Mouse (Mus musculus) thymus, postnatal 4 days (tissue): Measurements from ENCODE around the gene Crocc.

Experiments used
- DNase-seq: peaks from one replicate; pipeline ENCODE4 v3.0.0; 2021

Gene Crocc

DNA sequence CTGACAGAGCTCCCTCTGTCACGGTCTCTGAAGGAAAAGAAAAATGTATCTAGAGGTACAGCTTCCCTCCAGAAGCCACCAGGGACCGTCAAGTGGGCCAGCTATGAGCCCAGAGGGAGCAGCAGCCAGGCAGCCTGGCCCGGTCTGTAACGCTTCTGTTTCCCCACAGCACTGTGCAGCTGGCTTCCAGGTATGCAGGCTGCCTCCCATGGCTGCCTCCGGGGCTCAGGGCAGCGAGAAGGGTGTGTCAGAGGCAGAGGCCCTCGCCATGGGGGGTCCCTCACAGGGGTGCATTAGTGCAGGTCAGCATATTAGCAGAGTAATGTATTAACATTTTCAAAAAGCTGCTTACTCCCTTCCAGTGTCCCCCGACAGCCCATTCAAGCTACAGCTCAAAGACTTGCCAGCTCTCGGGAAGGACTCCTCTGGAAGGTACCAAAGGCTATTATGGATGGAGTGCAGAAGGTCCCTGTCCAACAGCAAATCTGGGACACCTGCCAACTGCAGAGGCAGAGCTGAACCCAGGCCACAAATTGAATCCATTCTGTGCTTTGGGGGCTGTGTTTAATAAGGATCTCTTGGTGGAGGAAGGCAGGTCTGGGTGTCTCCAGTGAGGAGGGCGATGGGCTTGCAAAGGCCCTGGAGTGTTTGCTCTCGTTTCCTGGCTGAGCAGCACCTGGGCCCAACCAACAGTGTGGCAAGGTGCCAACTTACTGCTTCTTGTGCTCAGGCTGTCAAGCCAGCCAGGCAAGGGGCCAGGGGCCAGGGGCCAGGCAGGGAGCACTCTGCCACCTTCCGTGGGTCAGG is 6.6 kb upstream of the Crocc start:
- no peak for DNase-seq

DNA sequence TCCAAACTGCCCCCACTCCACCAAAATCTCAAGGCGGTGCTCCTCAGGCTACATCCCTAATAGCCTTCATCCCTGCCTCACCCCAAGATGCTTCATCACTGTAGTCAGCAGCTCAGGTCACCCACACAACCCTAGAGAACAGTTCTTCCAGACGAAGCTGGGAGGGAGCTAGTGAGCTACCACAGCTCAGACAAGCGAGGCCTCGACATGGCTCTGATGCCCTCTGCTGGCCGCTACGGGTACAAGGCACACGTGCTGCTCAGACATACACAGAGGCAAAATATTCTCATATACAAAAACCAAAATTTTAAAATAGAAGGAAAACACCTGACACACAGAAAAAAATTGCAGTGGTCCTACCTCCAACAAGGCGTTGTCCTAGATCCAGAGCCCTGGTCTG is 4.8 kb upstream of the Crocc start:
- DNase-seq: peak; percentile 92

DNA sequence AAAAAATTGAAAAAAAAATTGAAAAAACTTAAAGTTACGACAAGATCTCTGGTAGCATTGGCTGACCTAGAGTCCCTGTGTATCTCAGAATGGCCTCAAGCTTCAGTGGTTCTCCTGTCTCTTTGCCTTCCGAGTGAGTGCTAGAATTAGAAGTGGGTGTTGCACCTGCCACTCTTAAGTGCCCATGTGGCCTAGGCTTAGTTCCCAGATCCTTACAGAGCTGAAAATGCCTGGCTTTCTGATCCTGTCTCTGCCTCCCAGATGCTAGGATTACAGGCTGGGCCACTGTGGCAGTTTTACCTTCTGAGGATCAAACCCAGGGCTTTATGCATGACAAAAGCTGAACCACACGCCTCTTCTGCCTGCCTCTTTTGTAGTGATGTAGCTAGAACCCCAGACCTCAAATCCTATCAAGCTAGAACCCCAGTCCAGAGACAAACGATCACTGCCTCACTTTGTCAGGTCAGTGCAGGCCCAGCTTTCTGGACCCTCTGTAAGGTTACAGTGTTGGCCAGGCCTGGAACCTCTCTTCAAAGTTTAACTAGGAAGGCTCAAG is 3.8 kb upstream of the Crocc start:
- DNase-seq: no peak

DNA sequence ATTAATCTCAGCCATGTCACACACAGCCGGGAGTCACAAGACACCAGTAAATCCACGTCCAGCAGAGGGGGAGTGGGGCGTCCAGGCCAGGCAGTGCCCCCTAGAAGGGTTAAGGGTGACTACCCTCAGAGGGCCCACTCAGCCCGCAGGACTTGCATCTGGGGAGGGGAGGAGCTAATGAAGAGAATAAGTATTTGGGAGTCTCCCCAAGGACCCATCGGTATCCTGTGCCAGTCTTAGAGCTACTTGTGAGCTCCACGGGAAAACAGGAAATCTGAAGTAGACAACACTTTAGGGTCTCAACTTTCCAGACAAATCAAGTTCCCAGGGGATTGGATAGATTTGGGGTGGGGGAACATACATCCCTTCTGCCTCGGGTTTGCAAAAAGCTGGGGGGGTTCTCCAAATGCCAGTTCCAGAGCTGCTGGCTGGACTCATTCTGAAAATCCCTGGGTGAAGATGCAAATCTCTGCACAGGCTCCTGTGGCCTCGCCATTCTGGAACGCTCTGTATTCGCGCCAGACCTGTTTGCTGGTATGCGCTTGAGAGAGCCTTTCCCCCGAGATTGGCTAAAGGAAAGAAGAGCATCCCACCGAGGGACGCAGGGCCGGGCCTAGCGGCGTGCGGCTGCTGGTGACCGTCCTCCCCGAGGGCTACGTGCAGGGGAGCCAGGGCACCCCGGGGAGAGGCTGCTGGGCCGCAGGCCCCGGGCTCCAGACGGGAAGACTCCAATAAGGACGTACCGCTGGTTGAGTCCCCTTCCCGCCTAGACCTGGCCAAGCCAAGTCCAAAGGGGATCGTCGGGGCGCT is 529 bp downstream of the Crocc start:
- DNase-seq: no peak

DNA sequence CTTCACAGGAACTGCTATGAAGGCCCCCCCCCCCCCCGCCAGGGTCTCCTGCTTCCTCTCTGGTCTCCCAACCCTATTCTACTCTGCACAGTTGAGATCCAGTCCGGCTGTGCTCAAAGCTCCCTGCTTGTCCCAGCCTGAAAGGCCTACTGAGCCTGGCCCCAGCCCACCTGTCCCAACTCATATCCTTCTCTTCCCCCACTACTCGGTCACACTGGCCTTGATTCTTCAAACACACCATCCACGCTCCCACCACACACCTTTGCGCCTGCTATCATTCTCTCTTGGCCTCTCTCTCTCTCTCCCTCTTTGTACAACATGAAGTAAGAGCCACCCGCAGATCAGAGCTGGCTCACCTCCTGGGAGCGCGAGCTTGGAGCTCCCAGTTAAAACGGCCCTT is 1.5 kb downstream of the Crocc start:
- DNase-seq: no peak

DNA sequence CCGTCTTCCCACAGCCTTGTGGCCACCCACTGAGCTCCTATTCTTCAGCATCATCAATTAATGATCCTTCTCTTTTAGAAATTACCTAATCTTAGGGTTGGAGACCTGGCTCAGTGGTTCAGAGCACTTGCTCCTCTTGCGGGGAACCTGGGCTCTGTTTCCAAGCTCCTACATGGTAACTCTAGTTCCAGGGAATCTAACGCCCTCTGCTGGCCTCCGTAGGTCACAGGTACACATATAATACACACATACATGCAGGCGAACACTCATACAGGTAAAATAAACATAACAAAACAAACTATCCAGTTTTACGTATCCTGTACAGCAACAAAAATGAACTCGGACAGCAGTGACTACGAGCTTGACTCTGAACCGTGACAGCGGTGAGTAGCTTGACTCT is 3.4 kb downstream of the Crocc start:
- DNase-seq: no peak

DNA sequence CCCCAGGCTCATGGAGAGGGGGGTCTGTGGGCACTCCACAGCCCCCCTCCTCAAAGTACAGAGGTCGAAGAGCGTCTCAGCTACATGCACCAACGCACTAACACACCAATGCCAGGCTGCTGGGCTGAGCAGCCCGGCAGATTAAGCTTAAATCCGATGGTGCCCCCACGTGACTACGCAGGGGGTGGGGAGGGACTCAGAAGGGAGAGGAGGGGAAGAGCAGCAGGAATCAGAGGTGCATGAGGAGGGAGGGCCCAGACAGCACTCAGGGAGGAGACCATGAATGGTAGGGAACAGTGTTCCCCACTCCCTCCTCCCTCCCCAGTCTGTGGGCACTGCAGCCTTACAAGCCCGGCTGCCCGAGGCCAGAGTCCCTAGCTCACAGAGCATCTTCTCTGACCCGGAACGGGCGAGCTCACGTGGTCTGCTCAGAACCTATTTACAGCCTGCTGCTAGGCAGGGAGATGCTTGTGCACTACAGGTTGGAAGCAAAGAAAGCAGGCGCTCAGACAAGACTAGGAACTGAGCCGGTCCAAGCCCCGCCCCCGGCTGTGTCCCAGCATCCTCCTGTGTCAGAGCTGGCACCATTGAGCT is 6.7 kb downstream of the Crocc start:
- no peak for DNase-seq

DNA sequence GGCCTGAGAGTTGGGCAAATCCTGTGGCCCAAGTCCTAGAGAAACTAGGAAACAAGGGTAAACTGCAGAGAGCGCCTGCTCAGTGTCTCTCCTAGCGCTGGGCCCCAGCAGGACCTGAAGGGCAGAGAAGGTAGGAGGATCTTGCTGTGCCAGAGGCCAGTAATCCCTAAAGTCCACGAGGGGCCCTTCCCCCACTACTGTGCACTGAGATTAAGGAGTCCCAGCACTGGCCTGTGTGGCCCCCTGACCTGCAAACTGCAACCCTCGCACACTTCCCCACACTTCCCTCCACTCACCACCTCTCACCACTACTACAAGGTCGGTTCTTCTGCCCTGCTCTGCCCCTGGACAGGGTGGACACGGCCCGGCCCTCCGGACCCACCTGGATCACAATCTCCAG is 7.2 kb downstream of the Crocc start:
- no peak for DNase-seq

DNA sequence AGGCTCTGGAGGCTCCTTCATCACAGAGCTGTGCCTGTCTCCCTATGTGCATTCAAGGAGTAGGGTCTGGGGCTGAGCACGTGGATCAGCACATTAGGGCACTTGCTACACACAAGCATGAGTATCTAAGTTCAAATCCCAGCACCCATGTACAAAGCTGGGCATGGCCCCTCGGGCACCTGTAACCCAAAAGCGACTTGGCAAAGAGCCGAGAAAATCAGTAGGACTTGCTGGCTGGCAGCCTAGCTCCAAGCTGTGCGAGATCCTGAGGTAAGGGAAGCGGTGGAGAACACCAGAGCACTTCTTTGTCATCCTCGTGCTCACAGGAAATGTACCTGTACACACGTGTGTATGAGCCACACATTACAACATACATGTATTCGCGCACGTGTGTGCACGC is 7.9 kb downstream of the Crocc start:
- DNase-seq: no peak

DNA sequence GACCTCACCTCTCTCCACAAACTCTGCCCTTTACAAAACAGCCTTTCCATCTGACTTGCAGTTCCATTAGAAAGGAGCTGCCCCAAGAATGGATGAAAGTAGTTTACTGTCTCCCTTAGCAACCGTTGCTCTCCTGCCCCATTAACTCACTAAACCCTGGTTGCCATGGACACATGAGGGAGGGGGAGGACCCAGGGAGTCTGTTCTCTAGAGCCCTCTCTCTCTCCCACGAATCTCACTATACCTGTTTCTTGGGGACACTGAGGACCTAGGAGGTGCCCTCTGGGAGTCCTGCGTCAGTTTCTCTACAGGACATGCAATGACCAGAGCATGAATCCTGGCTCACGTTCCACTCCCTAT is 10.9 kb downstream of the Crocc start:
- no peak for DNase-seq

DNA sequence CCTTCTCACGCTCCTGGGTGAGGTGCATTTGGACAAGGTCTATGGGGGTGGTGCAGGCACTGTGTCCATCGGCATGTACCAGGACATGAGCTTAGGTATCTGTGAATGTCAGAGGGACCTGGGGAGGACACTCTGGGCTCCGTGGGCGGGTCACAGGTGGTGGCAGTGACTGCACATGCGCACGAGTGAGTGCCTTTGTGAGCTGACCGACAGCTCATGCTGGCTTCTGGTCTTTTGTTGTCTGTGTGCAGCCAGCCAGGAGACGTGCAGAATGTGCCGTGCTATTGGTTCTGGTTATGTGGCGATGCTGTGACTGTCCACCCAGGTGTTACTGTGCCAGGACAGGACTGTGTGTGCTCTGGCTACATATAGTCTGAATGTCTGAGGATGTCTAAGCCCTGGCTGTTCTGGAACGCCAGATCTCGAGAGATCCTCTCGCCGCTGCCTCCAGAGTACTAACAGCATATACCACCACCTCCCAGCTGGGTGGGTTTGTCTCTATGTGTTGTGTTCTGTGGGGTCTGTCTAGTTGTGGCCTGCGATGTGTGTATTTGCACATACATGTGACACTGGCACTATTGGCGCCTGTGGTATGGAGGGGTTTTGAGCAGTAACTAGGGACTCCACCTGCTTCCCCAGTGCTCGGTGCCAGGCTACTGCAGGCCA is 11.4 kb downstream of the Crocc start:
- DNase-seq: no peak

DNA sequence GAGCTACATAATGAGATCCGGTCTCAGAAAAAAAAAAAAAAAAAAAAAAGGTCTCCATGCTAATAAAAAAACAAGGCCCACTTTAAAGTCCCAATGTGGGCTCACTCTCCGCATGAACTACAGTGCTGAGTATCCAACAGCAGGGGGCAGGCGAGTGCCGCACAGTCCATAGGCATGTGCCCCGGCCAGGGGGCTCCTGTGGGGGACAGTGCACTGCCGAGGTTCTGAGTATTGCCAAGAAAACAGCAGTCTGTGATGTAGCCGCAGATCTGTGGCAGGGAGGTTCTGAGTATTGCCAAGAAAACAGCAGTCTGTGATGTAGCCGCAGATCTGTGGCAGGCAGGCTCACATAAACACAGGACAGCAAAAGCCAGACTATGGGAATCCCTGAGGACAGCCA is 15.5 kb downstream of the Crocc start:
- DNase-seq: peak; percentile 87

DNA sequence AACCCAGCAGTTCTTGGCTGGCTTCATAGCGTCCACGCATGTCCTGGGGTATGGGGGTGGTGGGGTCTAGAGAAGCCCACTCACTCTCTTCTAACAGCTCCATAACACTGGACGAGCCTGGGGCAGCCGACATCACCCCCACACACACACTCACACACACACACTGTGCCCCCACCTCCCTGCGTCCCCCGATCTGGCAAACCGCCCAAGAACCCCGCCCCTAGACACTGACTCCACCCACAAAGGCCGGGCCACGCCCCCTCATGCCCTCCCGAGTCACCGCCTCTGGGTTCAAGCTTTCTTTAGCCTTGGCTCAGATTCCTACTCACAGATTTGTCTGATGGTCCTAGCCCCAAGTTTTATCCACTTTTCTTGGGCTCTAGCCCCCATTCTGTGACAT is 19.2 kb downstream of the Crocc start:
- no peak for DNase-seq

DNA sequence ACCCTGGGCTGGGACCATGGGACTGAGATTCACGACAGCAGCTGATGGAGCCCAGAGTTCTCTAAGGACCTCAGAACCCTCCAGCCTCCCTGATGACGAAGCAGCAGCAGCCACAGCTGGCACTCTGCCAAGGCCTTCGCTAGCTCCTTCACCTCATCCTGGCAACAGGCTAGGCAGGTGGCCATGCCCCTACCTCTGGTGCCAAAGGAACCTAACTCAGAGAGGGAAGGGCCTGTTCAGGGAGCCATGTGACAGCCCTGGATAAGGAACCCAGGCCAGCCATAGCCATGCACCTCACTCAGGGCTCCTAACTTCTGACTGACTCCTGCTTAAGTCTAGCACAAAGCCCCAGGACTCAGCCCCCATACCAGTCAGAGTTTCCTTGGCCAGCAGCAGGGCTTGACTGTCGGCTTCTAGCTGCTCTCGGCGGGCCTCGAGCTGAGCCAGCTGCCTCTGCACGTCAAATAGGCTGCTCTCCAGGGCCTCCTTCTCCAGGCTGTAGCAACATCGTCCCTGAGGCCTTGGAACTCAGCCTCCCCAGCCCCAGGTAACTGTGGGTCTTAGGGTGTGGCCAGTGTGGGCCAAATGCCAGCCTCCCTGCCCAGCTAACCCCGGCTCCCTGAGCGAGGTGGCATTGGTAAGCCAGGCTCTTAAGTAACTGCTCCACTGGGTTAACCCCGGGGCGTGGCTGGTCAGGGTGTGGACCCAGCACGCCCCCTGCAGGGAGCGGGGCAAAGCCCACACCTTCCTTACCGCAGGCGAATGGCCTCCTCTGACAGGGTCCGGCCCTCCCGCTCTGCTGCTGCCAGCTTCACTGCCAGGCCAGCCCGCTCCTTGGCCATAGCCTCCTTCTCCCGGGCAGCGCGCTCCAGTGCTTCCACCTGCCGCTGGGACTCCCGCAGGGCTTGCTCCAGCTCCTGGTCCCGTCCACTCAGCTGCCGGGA is 26.5 kb downstream of the Crocc start:
- no peak for DNase-seq

DNA sequence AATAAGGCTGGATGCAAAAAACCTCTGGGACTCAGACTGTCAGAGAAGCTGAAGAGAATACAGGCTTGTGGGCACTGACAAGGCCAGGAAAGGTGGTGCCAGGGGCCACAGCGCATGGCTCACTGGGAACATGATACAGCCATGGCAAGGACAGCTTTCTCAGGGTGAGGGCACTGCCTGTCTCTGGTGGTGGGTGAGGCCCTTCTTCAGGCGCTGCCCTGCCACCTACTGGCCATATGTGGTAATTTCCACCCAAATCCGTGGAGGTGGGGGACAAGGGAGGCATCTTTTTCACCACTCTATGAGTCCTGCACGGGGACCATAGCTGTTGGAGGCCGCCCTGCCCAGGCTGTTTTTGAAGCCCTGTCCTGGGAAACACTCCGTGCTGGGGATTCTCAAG is 28.6 kb downstream of the Crocc start:
- peak; percentile 89 for DNase-seq

DNA sequence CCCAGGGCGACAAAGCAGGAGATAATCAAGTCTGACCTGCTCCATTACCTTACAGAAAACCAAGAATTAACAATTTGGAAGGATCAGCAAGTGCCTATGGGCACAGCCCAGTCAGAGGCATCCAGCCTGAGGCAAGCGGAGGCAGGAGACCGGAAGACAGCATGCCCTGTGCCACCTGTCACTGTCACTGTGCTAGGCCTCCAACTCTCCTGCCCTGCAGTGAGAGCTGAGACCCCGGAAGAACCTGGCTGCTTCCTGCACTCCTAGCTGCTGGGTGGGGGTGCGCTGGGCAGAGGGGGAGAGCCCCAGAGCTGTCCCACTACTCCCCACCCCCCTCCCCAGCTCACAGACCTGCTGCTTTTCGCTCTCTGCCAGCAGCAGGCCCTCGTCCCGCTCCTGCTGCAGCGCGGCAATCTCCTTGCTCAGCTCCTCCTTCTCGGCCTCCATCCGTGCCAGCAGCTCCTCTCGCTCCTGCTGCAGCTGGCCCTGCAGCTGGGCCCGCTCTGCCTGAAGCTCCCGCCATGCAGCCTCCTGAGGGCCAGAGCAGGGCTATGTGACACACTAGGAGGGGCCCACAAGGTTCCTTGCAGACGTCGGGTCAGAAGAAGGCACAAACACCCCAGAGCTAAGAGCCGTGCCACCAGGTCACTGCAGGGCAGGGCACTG is 29.7 kb downstream of the Crocc start:
- no peak for DNase-seq

DNA sequence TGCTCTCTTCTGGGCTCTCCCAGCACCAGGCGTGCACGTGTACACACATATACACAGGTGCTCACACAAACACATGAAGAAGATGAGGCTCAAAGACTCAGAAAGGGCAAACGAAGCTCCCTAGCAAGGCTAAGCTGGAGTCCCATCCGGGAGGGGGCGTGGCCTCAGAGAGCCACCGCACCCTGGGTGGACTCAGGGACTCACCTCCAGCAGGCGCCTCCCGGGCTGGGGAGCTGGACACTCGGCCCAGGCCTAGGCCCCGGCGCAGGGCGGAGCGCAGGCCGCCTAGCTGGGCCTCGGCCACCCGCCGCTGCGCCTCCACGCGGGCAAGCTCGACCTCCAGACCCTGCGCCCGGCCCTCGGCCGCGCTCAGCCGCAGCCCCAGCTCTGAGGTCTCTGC is 35.4 kb downstream of the Crocc start:
- DNase-seq: no peak

DNA sequence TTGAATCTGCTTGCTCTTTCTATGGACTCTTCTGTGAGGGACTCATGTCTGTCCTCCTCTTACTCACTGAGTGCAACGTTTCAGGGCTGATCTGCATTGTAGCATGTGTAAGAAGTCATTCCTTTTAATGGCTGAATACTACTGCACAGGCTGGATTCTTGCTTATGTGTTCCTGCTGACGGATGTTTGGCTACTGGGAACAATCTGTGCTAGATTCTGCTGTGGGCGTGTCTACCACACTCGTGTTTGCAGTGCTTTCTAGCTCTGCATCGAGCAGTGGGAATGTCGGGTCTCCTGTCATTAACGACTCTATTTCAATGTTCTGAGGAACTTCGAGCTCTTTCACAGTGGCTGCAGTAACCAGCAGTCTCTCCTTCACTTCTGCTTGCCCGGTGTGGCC is 36.3 kb downstream of the Crocc start:
- no peak for DNase-seq

DNA sequence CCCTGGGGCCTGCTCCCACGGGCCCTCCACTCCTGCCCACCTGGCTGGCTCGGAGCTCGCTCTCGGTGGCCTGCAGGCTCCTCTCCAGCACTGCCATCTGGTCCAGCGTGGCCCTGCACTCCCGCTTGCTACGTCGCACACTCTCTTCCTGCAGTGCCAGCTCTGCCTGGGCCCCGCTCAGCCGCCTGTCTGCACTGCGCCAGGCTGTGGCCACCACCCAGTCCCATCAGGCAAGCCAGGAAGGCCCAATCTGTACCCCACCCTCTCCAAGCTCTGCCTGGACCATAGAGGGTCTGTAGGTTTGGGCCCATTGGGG is 38.8 kb downstream of the Crocc start:
- no peak for DNase-seq

DNA sequence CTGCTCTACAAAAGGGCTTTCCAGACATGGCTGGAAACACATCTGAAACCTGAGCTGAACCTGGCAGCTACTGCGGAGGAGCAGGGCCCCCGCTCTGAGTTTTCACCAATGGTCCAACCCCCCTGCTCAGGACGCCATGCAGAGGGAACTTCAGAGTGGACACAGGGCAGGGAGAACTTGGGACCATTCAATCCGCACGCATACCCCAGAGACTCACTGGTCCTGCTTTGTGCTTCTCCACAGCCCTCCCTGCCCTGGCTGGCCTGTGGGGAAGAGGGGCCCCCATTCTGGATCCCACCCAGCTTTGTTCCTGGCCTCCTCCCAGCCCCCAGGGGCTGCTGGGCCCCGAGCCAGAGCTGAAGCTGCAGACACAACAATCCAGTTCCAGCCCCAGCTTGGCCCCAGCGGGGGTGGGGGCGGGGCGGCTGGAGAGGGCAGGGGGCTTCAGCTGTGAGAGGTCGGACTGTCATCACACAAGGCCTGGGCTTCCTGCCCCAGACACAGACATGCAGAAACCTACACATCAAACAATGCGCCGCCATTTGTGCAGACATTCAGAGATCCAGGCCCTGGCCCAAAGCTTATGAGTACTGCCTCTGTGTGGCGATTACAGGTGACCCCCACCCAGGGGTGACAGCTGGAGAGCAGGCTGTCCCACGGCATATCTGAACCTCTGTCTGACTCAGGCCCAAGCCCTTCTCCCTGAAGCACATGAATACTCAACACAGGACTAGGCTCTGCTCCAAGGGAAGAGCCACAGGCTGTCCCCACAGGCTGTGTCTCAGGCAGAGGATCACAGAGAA is 39.3 kb downstream of the Crocc start:
- DNase-seq: no peak

DNA sequence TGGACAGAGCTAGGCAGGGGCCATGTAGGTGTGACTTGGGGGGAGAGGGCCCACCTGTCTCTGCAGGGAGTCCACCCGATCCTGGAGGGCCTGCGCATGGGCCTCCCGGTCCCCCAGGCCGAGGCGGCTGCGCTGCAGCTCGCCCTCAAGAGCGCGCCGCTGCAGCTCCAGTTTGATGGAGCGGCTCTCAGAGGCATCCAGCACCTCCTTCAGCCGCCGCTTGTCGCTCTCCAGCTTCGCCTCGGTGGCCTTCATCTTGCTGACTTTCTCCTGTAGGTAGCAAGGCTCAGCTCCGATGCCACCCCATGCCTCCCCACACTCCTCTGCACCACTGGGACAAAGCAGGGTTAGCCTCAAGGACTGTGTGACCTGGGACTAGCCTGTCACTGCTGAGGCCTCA is 40.1 kb downstream of the Crocc start:
- DNase-seq: no peak
